Mouse (Mus musculus): ENCODE results near the gene Spdef. TPM values are rescaled to one million over a fixed set of nuclear protein-coding genes. Genes with fewer than 3 reads are reported as not detected.

Spdef gene
- polyA plus RNA-seq, 1 experiment from 2014 or later: 1.8 TPM

DNA sequence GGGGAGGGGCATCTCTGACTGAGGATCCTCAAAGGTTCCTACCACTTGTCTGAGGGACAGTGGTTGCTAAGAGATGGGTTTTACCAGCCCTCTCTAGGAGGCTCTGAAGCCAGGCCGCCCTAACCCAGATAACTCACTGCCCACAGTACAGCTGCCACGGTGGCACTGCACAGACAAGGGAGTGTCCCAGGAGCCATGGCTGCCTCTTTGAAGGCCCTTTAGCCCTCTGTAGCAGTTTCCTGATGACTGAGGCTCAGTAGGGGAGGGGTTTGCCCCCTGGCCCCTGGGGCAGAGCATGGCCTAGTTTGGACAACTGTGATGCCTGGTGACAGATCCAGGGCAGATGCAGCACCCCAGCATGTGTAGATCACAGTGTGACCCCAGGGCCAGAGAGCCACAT, 27.9 kb downstream of the Spdef start:
- no peak overlapping the region for H3K27ac ChIP-seq
- no peak overlapping the region for H3K4me2 ChIP-seq
- no peaks in the 10 kb centered on the region; the same call in 1 of the 2 replicates for H3K36me3 ChIP-seq (replicated peaks)
- no peak overlapping the region for H3K4me3 ChIP-seq
- WGBS: 45% methylated on average over 2 of the region's 2 CpGs
- H3K4me1 ChIP-seq: peaks cover 18% of the 10 kb centered on the region
- H3K27me3 ChIP-seq (replicated peaks): peaks cover 5% of the 10 kb centered on the region; the same call in 1 of the 2 replicates
- H3K9me3 ChIP-seq: no peaks in the 10 kb centered on the region
- no peak overlapping the region for H3K9ac ChIP-seq
- 0 out of 2 replicates have a peak, but pooled peaks have one; percentile 28 for ATAC-seq (replicated peaks)

DNA sequence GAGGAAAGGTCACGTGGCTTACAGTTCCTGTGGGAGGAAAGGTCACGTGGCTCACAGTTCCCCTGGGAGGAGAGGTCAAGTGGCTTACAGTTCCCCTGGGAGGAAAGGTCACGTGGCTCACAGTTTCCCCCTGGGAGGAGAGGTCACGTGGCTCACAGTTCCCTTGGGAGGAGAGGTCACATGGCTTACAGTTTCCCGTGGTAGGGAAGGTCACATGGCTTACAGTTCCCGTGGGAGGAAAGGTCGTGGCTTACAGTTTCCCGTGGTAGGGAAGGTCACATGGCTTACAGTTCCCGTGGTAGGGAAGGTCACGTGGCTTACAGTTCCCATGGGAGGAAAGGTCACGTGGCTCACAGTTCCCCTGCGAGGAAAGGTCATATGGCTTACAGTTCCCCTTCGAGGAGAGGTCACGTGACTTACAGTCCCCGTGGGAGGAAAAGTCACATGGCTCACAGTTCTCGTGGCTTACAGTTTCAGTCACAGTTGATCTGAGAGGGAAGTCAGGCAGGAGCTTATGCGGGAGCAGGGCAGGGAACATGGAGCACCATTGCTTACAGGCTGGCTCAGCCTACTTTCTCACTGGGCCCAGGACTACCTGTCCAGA, 29.0 kb downstream of the Spdef start:
- no peak overlapping the region for H3K4me2 ChIP-seq
- no peak for ATAC-seq (replicated peaks)
- H3K4me3 ChIP-seq: no peak overlapping the region
- 88% methylated on average over 17 of the region's 17 CpGs for WGBS
- no peaks in the 10 kb centered on the region for H3K9me3 ChIP-seq
- 0 out of 2 replicates have a peak, but pooled peaks cover 2% of the 10 kb centered on the region for H3K27me3 ChIP-seq (replicated peaks)
- no peaks in the 10 kb centered on the region for H3K36me3 ChIP-seq (replicated peaks)
- no peak overlapping the region for H3K27ac ChIP-seq
- H3K4me1 ChIP-seq: peaks cover 18% of the 10 kb centered on the region
- no peak overlapping the region for H3K9ac ChIP-seq

DNA sequence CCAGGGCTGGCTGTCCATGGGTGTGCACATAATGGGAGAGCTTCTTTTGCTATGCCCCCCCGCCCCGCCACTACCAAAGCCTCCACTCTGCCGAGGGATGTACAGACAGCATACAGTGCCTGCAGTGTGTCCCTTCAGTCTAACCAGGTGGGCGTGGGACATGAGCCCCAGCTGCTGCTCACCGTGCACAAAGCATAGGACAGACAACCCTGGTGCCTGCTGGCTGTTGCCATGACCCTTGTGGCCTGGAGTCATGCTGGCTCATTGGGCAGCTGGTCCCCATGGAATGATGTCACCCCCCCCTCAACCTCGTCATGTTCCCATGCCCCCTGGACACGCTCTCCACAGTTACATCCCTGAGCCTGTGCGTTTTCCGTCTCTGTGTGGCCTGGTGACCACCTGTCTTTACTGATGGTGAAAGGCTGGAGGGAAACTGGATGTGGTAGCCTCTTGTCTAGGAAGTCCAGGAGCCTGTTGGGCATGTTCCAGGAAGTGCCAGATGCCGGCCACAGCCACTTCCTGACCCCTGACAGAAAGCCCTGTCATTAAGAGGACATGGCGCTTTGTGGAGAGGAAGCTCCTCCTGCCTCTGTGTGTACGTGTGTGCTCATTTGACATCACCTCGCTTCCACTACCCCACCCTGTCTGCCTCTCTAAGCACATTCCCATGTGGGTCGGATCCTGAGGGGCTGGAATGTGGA, 37.6 kb downstream of the Spdef start:
- 81% methylated on average over 14 of the region's 14 CpGs for WGBS

DNA sequence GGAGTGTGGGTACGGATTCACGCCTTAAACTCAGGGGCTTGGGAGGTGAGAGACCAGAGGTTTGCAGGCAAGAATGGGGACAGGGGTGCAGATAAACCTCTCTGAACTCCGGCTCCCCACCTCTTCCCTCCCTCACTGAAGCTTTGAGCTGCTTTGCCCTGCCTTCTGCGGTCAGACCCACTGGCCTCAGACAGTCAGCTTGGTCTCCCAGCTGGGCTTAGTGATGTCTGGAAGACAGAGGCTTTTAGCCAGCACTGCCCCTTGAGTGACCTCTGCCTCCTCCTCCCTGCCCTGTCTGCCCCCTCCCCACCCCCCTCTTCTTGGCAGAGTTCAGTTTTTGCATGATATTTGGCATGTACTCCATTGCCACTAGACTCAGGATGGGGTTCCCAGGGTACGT, 42.4 kb downstream of the Spdef start:
- Histone ChIP-seq H3K36me3 (replicated peaks) (no peaks in the 10 kb centered on the region), H3K9ac (peak overlapping the region; percentile 71), H3K9me3 (no peaks in the 10 kb centered on the region), H3K4me3 (peak overlapping the region; percentile 59), H3K4me1 (peaks cover 27% of the 10 kb centered on the region), H3K27me3 (replicated peaks) (no peaks in the 10 kb centered on the region), H3K27ac (no peak overlapping the region), H3K4me2 (peak overlapping the region; percentile 86)
- no peak for ATAC-seq (replicated peaks)
- 38% methylated on average over 5 of the region's 5 CpGs for WGBS

More for the DNA sequence above, 37.6 kb downstream of the Spdef start:
- Histone ChIP-seq H3K4me2 (no peak overlapping the region), H3K9me3 (no peaks in the 10 kb centered on the region), H3K4me1 (peaks cover 12% of the 10 kb centered on the region), H3K27ac (no peak overlapping the region), H3K36me3 (replicated peaks) (no peaks in the 10 kb centered on the region), H3K4me3 (no peak overlapping the region), H3K27me3 (replicated peaks) (no peaks in the 10 kb centered on the region), H3K9ac (no peak overlapping the region)
- no peak for ATAC-seq (replicated peaks)

DNA sequence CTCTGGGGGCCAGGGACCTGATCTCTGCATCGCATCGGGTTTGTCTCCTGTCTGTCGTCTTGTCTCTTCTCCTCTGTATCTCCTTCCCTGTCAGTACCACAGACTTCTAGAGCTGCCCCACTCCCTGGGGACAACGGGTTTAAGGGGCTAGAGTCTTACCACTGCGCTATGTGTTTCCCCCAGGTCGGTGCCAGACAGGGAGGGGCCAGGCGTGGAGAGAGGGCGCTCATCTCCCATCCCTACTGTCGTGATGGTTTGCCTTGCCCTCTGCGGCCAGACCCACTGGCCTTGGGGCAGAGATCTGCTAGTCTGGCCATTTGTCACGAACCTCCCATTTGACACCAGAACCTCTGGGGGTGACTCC, 43.2 kb downstream of the Spdef start:
- Histone ChIP-seq H3K9me3 (no peaks in the 10 kb centered on the region), H3K27me3 (replicated peaks) (no peaks in the 10 kb centered on the region), H3K36me3 (replicated peaks) (no peaks in the 10 kb centered on the region), H3K4me1 (peaks cover 27% of the 10 kb centered on the region), H3K4me2 (peak overlapping the region; percentile 86), H3K9ac (peak overlapping the region; percentile 71), H3K4me3 (peak overlapping the region; percentile 59), H3K27ac (peak overlapping the region; percentile 31; the same call in 1 of the 2 replicates)
- WGBS: 0% methylated on average over 11 of the region's 11 CpGs
- peak; percentile 51; the same call in 1 of the 2 replicates for ATAC-seq (replicated peaks)

DNA sequence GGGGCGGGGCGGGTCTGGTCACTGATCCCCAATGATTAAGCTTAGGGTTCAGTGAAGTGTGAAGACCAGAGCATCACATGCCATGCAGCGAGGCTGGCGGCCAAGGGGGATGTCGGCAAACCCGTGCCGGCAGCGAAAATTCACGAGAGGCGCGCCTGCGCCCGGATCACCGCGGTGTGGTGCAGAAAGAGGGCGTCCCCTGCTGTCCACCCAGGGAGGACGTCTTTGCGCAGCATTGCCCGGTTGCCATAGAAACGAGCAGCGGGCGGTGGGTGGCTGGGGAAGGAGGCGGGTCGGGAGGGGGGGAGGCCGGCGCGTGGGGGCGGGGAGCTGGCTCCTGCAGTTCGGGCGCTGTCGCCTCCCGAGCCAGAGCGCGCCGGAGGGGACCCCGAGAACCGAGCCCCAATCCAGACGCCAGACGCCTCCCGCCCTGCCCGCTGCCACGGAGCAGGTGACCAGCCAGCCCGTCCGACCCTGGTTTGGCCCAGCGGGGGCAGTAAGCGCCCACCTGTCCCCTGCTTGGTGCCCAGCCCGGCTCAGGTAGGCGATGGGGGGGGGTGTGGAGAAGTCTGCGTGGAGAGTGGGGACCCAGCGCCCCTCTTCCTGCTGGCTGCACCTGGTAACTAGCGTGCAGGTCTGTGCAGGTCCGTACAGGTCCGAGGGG, 43.7 kb downstream of the Spdef start:
- Histone ChIP-seq H3K9ac (peak overlapping the region; percentile 71), H3K36me3 (replicated peaks) (no peaks in the 10 kb centered on the region), H3K27me3 (replicated peaks) (no peaks in the 10 kb centered on the region), H3K9me3 (no peaks in the 10 kb centered on the region), H3K27ac (peak overlapping the region; percentile 31; the same call in 1 of the 2 replicates), H3K4me1 (peaks cover 27% of the 10 kb centered on the region), H3K4me3 (peak overlapping the region; percentile 59), H3K4me2 (peak overlapping the region; percentile 86)
- peak; percentile 73 for ATAC-seq (replicated peaks)
- WGBS: under 1% methylated on average over 45 of the region's 53 CpGs

DNA sequence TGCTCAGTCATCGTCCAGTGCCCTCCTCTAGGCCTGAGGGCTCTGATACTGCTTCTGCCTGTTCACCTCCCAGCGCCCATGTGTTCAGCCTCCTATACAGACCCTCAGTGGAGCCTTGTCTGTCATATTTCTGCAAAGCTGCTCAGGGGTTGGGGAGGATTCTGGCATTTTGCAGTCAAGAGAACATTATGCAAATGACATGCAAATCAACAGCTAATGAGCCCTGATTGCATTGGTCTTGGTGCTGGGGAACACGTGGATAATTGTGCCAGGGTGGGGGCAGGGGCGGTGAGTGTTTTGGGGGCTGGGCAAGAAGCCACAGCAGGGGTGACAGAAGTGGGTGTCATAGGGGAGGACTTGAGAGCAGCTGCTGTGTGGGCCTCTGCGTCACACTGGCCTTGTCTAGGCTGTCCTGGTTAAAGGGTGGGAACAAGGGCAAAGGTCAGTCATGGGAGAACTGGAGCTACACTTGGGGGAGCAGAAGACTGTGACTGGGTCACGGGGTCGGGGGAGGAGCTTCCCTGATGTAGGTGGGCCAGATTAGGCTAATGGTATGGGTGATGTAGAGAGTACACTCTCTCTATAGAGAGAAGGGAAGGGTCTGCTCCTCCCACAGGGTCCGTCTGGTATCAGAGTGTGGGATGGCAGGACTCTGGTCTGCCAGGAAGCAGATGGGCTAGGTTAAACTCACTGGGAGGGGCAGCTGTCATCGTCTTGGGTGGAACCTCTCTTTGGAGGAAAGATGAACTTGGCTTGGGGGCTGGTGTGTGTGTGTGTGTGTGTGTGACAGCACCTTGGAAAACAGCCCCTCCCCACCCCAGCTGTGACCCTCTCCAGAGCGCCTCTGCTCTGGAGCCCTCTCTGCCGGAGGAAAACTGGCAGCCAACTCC, 49.6 kb downstream of the Spdef start:
- ATAC-seq (replicated peaks): peak; percentile 67
- Histone ChIP-seq H3K9me3 (no peaks in the 10 kb centered on the region), H3K36me3 (replicated peaks) (no peaks in the 10 kb centered on the region), H3K4me1 (peaks cover 22% of the 10 kb centered on the region), H3K27me3 (replicated peaks) (no peaks in the 10 kb centered on the region), H3K4me3 (no peak overlapping the region), H3K27ac (peak overlapping the region; percentile 78), H3K9ac (no peak overlapping the region), H3K4me2 (no peak overlapping the region)
- 37% methylated on average over 11 of the region's 11 CpGs for WGBS

DNA sequence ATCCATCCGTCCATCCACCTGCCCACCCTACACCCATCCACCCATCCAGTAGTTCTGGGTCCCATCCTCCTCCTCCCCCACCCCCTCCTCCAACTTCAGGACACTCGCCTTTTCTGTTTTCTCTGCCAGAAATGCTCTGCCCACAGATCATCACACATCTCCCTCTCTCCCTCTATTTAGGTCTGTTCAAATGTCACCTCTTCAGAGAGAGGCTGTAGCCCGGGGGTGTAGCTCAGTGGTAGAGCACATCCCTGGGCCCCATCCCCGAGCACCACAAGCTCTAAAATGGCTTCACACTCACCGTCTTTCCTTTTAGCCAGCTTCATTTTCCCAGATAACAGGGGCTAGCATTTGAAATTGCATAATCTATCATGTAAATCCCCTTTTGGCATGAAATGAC, 51.0 kb downstream of the Spdef start:
- Histone ChIP-seq H3K9me3 (no peaks in the 10 kb centered on the region), H3K4me1 (peaks cover 22% of the 10 kb centered on the region), H3K9ac (no peak overlapping the region), H3K36me3 (replicated peaks) (no peaks in the 10 kb centered on the region), H3K4me3 (no peak overlapping the region), H3K27me3 (replicated peaks) (no peaks in the 10 kb centered on the region), H3K27ac (no peak overlapping the region), H3K4me2 (no peak overlapping the region)
- no peak for ATAC-seq (replicated peaks)
- 79% methylated on average over 5 of the region's 5 CpGs for WGBS

DNA sequence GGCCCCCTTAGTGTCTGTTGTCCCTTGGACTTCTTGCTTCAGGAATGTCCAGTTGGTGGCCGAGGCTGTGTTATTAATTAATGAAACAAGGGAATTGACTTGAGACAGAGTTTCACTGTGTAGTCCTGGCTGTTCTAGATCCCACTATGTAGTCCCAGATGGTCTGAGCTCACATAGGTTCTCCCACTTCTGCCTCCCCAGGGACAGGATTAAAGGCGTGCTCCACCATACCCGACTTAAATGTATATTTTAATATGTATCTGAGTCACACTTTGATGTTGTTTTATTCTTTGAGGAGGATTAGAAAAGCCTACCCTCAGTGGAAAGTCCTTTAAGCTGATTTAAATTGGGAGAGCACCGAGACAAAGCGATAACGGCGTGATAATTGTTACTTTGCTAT, 52.5 kb downstream of the Spdef start:
- Histone ChIP-seq H3K4me3 (no peak overlapping the region), H3K27ac (no peak overlapping the region), H3K9me3 (no peaks in the 10 kb centered on the region), H3K27me3 (replicated peaks) (no peaks in the 10 kb centered on the region), H3K9ac (no peak overlapping the region), H3K4me2 (no peak overlapping the region), H3K4me1 (peaks cover 22% of the 10 kb centered on the region), H3K36me3 (replicated peaks) (no peaks in the 10 kb centered on the region)
- WGBS: 36% methylated on average over 7 of the region's 7 CpGs
- no peak for ATAC-seq (replicated peaks)

DNA sequence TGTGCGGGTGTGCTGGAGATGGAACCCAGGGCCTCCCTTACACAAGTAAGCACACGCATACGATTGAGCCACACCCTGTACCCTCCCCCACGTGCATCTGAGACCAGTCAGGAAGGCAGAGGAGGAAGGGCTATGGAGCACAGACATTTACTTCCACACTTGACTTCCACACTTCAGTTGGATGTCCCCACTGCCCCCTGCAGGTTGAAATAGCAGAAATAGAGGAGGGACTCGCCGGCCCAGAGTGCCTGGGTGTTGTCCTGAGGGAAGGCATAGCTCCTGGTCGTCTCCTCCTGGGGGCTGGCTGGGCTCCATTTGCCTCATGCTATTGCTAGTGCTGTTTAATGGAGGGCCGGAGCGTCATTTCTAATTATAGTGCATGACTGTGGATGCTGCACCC, 53.3 kb downstream of the Spdef start:
- 75% methylated on average over 9 of the region's 9 CpGs for WGBS
- Histone ChIP-seq H3K4me1 (peaks cover 22% of the 10 kb centered on the region), H3K9me3 (no peaks in the 10 kb centered on the region), H3K4me3 (no peak overlapping the region), H3K9ac (no peak overlapping the region), H3K36me3 (replicated peaks) (no peaks in the 10 kb centered on the region), H3K27me3 (replicated peaks) (no peaks in the 10 kb centered on the region), H3K4me2 (no peak overlapping the region), H3K27ac (no peak overlapping the region)
- no peak for ATAC-seq (replicated peaks)

DNA sequence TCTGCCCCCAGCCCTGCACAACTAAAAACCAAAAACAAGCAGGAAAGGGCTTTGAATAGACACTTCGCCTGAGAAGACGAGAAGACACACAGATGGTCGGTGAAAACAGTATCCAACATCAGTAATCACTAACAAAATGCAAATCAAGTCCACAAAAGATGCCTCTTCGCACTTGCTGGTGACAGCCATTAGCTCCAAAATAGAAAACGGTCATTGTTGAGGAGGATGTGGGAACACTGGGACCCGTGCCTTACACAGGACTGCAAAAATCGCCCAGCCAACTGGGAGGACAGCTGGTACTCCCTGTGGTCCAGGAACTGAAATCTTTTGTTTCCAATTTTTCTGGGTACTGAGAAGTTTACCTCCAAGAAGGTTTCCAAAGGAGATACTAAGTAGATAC, 54.8 kb downstream of the Spdef start:
- no peak for ATAC-seq (replicated peaks)
- Histone ChIP-seq H3K27me3 (replicated peaks) (no peaks in the 10 kb centered on the region), H3K36me3 (replicated peaks) (no peaks in the 10 kb centered on the region), H3K4me2 (no peak overlapping the region), H3K9ac (no peak overlapping the region), H3K27ac (no peak overlapping the region), H3K4me1 (peaks cover 12% of the 10 kb centered on the region), H3K9me3 (no peaks in the 10 kb centered on the region), H3K4me3 (no peak overlapping the region)
- WGBS: 64% methylated on average over 7 of the region's 7 CpGs

DNA sequence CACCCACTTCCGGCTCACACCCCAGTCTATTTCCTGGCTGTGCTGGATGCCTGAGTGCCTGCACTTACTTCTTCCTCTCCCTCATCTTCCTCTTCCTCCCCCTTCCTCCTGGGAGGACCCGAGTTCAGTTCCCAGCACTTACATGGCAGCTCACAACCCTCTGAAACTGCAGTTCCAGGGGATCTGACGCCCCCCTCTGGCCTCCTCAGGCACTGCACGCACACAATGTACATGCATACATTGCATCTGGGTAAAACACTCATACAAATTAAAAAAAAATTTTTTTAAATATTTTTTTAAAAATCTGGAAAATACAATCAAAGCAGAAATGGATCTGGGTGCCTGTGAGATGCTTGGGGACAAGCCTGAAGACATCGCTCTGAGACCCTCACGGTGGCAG, 57.0 kb downstream of the Spdef start:
- Histone ChIP-seq H3K9ac (no peak overlapping the region), H3K27me3 (replicated peaks) (no peaks in the 10 kb centered on the region), H3K4me3 (no peak overlapping the region), H3K4me1 (peaks cover 6% of the 10 kb centered on the region), H3K36me3 (replicated peaks) (no peaks in the 10 kb centered on the region), H3K9me3 (no peaks in the 10 kb centered on the region), H3K27ac (no peak overlapping the region), H3K4me2 (no peak overlapping the region)
- no peak for ATAC-seq (replicated peaks)
- 80% methylated on average over 6 of the region's 6 CpGs for WGBS

All from midbrain, embryonic 15.5 days (tissue).